Mouse (Mus musculus) MEL (cell line): ENCODE measurements around the gene Olfr30.

ENCODE experiments used
- CTCF ChIP-seq, 3 experiments: IDR thresholded peaks in 2 of 3; conservative IDR thresholded peaks in 1 of 3; 2 replicates each; pipeline ENCODE4 v1.5.1; 2011 to 2012; ENCODE audit warnings: low read length in 3 of 3, low read depth in 2 of 3, mild to moderate bottlenecking in 2 of 3, improper control_type of control experiment in 1 of 3, inconsistent platforms in 1 of 3, mixed read lengths in 1 of 3, moderate library complexity in 1 of 3; ENCODE audit not compliant: control insufficient read depth in 1 of 3, insufficient read depth in 1 of 3, poor library complexity in 1 of 3, severe bottlenecking in 1 of 3
- ELF1 ChIP-seq: IDR thresholded peaks from 2 replicates; pipeline ENCODE4 v1.6.1; 2014; ENCODE audit warnings: low read depth, mild to moderate bottlenecking, inconsistent platforms, low read length, improper control_type of control experiment, moderate library complexity
- EP300 ChIP-seq, 2 experiments: IDR thresholded peaks; 2 replicates each; pipeline ENCODE4 v1.6.1; 2011; ENCODE audit warnings: improper control_type of control experiment in 2 of 2, low read length in 2 of 2, low read depth in 1 of 2, mild to moderate bottlenecking in 1 of 2
- POLR2A ChIP-seq, 2 experiments: IDR thresholded peaks; 2 replicates each; pipeline ENCODE4 v1.6.1; 2011 to 2012; ENCODE audit warnings: low read length in 2 of 2, mild to moderate bottlenecking in 2 of 2, control low read depth in 1 of 2, improper control_type of control experiment in 1 of 2, low read depth in 1 of 2, moderate library complexity in 1 of 2; ENCODE audit not compliant: control insufficient read depth in 1 of 2, insufficient read depth in 1 of 2, poor library complexity in 1 of 2

DNA sequence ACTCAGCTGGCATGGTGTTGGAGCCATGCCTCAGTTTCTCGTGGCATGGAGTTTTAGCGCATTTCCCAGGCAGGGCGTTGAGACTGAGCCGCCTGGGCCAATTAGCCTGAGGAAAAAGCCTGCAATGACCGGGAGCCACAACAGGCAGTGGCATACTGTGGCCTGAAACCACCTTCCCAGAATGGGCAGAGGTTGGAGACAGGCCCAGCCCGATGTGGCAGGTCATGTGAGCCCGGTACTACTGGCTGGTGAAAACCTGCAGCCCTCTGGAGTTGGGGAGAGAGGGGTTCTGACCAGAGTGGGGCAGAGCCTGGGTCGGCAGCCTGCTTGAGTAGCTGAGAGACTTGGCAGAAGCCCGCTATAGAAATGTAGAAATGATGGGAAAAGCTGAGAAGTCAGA, 36.7 kb upstream of the Olfr30 start:
- TF ChIP-seq EP300 (IDR thresholded peaks at IDR 0.05; ENCODE audit: low read depth in 1 of 2, low read length in 2 of 2) (no peak), POLR2A (IDR thresholded peaks at IDR 0.05; ENCODE audit: control insufficient read depth in 1 of 2, insufficient read depth in 1 of 2, low read depth in 1 of 2, low read length in 2 of 2, poor library complexity in 1 of 2) (no peak), CTCF (IDR thresholded peaks at IDR 0.05 in 2 of 3, conservative IDR thresholded peaks at IDR 0.05 in 1 of 3; ENCODE audit: control insufficient read depth in 1 of 3, insufficient read depth in 1 of 3, low read depth in 2 of 3, low read length in 3 of 3, poor library complexity in 1 of 3, severe bottlenecking in 1 of 3) (no peak), ELF1 (no peak)
